Mouse (Mus musculus) monocyte, adult 2 months (primary cell): ENCODE data around the gene Rcor1.
"Not testable (repeated sequence)": the region's sequence is repeated elsewhere in the genome, so short reads cannot be mapped to it uniquely, and the experiment has no call there.

Source experiments
- DNase-seq, 2 experiments: peaks; one replicate each; pipeline ENCODE4 v3.0.0; 2022; ENCODE audit warnings: low spot score in 2 of 2, low read depth in 1 of 2

The Rcor1 gene

GRCm38 (mm10) chr12:111065330-111065729, 26.2 kb downstream of the Rcor1 start:
- DNase-seq, result no peak

DNA sequence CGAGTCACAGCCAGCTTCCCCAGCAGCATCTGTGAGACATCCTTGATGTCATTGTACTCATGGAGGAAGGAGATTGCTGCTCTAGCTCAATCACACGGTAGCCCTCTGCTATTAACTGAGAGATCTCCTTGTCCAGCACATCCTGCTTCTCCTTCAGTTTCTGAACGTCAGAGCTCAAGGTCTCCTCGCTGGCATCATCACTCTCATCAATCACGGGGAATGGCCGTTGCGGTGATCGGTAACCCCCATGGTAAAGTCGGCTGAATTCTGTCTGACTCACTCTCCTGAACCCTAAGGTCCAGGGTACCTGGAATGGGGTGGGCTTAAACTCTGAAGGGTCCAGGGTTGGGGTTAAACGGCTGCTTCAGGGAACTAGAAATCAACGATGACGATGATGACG, 28.7 kb downstream of the Rcor1 start:
- DNase-seq, result no peak

- not testable (repeated sequence) for DNase-seq
These were observed 30.1 kb downstream of the Rcor1 start for GRCm38 (mm10) chr12:111069299-111069698.

DNA sequence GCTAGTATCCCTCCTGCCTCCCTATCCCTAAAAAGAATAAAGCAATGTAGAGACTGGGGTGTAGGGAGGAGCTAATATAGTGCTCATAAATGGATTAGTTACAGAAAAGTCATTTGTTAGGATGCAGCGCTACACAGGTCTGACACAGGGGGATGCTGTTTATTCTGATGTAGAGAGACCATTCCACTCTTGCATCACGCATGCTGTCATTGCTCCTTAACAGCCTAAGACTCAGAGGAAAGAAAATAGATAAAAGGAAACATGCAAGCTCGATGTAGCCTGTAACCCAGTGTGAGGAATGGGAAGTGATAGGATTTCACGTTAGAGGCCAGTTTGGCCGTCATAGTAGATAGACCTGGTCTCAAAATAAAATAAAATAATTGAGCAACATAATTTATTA, 31.9 kb downstream of the Rcor1 start:
- DNase-seq, result no peak

- DNase-seq, result peak in 1 of 2 experiments; percentile 44
These were observed 32.5 kb downstream of the Rcor1 start for GRCm38 (mm10) chr12:111071477-111072152.

DNA sequence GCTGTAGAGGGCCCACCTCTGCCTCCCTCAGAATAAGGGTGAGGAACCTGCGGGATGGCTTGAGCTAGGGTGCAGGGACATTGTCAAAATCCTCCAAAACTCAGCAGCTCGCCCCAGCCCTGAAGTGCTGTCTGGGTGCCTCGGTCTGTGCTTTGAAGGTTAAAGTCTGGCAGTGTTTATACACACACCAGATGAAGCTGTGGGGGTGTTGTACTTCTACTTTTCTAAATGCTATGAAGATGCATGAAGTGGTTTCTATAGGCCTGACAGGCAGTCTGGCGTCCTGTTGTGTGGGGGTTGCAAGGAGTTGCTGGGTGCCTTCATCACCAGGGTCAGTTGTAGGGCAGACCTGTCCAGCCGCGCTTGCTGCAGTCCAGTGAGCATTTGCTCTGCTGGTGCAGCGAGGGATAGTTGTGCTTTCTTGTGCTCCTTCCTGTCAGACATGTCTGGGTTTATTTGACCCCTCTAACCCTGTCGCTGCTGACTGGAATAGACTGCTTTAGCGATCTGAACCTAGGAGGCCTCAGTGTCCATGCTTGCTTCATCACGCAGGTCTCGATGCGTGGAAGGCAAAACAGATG, 37.3 kb downstream of the Rcor1 start:
- DNase-seq, result no peak

DNA sequence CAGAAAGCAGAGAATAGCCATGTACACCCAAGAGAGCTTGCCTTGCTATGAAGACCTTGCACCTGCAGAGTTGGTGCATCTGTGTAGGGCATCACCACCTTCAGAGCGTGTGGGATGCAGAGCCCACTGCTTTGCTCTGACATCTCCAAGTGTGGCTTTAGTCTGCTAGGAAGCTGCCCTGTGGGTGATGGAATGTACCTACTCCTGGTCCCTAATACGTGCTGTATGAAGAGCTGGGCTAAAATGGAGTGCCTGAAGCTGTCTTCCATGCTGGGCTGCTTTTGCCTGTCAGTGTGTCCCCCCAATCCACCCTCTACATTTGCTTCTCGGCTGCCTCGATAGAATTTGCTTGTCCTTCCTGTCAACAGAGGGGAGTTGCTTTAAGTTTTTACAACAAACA, 46.4 kb downstream of the Rcor1 start:
- no peak for DNase-seq

- no peak for DNase-seq
These were observed 47.9 kb downstream of the Rcor1 start for GRCm38 (mm10) chr12:111087066-111087465.

GRCm38 (mm10) chr12:111088186-111088585, 49.0 kb downstream of the Rcor1 start:
- peak in 1 of 2 experiments; percentile 45 for DNase-seq

- DNase-seq, result no peak
These were observed 49.6 kb downstream of the Rcor1 start for GRCm38 (mm10) chr12:111088731-111089141.

DNA sequence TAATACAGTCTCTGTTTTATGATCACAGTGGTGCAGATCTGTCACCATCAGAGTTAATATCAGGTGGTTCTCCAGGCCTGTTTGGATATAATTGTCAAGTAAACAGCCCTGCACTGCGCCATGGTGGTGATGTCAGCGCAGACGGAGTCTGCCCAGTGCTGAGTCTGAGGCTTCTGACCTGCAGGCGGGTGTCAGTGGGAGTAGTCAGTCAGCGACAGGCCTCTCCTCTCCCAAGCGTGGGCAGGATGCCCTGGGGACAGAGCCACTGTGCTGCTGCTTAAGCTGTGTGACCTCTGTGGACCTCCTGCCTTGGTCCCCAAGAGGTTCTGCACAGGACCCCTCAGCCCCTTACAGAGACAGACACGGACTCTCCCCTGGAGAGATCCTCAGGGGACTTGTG, 50.0 kb downstream of the Rcor1 start:
- DNase-seq, result no peak

DNA sequence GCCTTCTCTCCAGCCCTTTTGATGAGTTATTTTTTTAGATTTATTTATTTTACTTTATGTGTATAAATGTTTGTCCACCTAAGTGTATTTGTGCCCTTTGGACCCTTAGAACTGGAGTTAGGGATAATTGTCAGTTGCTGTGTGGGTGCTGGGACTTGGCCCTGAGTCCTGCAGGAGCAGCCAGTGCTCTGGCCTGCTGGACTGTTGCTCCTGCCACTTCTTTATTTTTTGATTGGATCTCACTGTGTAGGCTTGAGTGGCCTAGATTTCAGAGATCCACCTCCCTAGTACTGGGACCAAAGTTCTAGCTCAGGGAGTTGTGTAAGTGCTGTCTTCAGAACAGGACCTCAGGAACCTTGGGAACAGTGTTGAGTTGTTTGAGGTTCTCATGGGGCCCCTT, 51.6 kb downstream of the Rcor1 start:
- no peak for DNase-seq

GRCm38 (mm10) chr12:111091981-111092380, 52.8 kb downstream of the Rcor1 start:
- DNase-seq, result no peak

GRCm38 (mm10) chr12:111094073-111094472, 54.9 kb downstream of the Rcor1 start:
- DNase-seq, result no peak

DNA sequence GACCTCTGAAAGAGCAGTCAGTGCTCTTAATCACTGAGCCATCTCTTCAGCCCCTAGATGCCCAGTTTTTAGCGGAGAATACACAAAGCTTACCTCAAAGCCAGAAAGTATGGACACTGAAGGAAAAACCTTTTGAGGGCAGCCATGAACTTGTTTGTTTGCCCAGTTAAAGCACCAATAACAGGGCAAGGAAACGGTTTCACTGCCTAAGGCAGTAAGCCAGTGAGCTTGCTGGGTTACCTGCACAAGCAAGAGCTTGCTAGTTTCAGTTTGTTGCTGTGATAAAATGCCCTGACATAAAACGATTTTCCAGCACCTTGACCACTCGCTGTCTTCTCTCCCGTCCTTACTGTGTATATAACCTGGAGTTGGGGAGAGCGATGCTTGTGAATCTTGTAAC, 55.9 kb downstream of the Rcor1 start:
- no peak for DNase-seq

GRCm38 (mm10) chr12:111096249-111096648, 57.1 kb downstream of the Rcor1 start:
- no peak for DNase-seq

- no peak for DNase-seq
These were observed 57.9 kb downstream of the Rcor1 start for GRCm38 (mm10) chr12:111097036-111097435.

GRCm38 (mm10) chr12:111111176-111111575, 72.0 kb downstream of the Rcor1 start:
- DNase-seq, result no peak

DNA sequence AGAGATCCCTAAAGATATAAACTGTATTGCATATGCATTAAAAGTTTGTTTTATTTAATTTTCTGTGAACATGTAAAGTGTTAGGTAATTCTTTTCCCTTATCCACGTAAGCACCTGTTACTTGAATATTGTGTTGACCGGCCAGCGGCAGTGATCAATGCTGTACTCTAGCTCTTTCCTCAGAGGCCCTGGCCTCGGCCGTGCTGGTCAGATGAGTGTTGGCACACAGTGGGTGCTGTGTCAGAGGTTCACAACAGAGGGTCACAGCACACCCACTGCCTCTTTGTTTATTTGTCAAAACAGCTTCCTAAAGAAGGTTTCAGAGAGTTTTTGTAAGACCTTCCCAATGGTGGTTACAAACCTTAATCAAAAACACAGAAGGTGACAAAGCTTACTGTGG, 75.4 kb downstream of the Rcor1 start:
- DNase-seq, result no peak

DNA sequence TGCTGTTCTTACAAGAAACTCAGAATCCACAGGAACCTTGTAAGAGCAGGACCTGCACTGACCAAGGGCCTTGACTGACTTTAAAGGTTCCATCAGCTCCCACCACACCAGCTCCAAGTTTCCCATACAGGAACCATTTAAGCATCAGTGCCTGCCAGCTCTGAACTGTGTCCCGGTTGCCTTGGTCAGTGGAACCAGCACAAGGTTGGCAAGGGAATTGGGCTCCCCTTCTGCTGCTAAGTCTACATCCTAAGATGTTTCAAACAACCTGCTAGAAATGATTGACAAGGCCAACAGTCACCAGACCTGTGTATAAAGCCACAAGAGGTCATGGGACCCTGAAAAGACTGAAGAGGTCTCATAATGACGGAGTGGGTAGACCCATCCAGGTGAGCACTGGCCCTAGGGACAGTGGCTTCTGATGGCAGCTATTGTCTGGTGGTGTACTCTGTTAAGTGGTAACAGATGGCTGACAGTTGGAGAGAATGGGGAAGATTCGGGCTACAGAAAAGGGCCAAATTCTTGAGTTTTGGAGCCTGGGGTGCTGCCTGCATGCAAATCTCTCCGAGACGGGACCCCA, 80.4 kb downstream of the Rcor1 start:
- DNase-seq, result no peak

DNA sequence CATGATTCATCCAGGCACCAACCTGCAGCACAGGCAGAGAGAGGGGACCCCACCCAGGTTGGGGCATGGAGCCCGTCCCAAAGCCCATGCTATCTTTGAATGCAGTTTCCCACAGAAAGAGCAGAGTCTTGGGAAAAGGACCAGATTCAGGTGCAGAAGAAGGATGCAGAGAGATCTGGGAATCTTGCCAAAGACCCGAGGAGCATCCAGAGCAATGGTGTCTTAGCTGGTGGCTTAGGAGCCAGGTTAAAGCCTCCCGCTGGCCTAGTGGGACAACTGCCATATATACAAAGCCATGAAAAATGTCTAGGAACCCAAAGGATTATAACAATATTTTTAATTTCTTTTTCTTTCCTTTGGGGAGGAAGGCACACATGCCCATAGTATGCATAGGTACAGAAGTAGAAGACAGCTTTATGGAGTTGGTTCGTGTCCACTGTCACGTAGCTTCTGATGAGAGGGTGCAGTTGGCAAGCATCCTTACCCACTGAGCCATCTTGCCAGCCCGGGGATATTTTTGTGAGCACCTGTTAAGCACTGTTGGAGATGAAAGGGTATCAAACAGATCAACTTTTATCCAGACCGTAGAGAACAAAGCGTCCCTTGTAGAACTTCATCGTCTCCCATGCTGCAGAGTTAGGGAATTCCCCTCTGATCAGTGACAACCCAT, 82.0 kb downstream of the Rcor1 start:
- DNase-seq, result no peak

- no peak for DNase-seq
These were observed 83.2 kb downstream of the Rcor1 start for GRCm38 (mm10) chr12:111122332-111122852.
